Mouse (Mus musculus): ENCODE results near the gene Arsa. TPM values are rescaled to one million over a fixed set of nuclear protein-coding genes. Genes with fewer than 3 reads are reported as not detected.
A peak's percentile ranks its signal among the peaks of the same experiment; 100 is the strongest.

The Arsa gene
- 12.7 and 14.2 TPM in 2 replicates for polyA plus RNA-seq (2014; fragmentation: Nextera tagmentation; extraction: Ambion mirVana)

- Histone ChIP-seq H3K9ac (peak within 1 kb of the TSS; percentile 55), H3K4me2 (peak within 1 kb of the TSS; percentile 84), H3K9me3 (ENCODE audit: low read depth, low read length) (no peaks in the 10 kb centered on the region), H3K4me3 (ENCODE audit: low read depth, low read length) (peak within 1 kb of the TSS; percentile 57), H3K27ac (ENCODE audit: low read depth) (peak within 1 kb of the TSS; percentile 72; the same call in 1 of the 2 replicates), H3K4me1 (ENCODE audit: insufficient read depth) (no peaks in the 10 kb centered on the region), H3K27me3 (ENCODE audit: insufficient read depth, low read length) (no peaks in the 10 kb centered on the region), H3K36me3 (ENCODE audit: insufficient read depth) (no peaks in the 10 kb centered on the region)
- DNase-seq (peak; percentile 41), ATAC-seq (ENCODE audit: insufficient read depth) (no peak)
- no peak for TF ChIP-seq CTCF (IDR thresholded peaks at IDR 0.05; ENCODE audit: low read depth)
- WGBS: 25% methylated on average over 9 of the region's 9 CpGs
Observed at GRCm38 (mm10) chr15:89477091-89477491, at the start of gene Arsa. Arsa (minus strand) TSS chr15:89477425.

- 88% methylated on average over 19 of the region's 19 CpGs for WGBS
- H3K9ac ChIP-seq: no peak overlapping the region
- peaks cover 15% of the 10 kb centered on the region; the same call in 1 of the 2 replicates for H3K27me3 ChIP-seq (ENCODE audit: insufficient read depth, low read length)
Observed at GRCm38 (mm10) chr15:89526776-89527325, 49.6 kb upstream of the Arsa start.

GRCm38 (mm10) chr15:89525896-89526295 is 48.7 kb upstream of the Arsa start:
- peaks cover 11% of the 10 kb centered on the region for H3K36me3 ChIP-seq (ENCODE audit: insufficient read depth)
- no peak overlapping the region for H3K27ac ChIP-seq (ENCODE audit: low read depth)
- no peak overlapping the region for H3K4me2 ChIP-seq
- peak; percentile 34 for DNase-seq
- 66% methylated on average over 7 of the region's 7 CpGs for WGBS
- no peak overlapping the region for H3K9ac ChIP-seq
- H3K4me3 ChIP-seq (ENCODE audit: low read depth, low read length): no peak overlapping the region
- no peaks in the 10 kb centered on the region for H3K4me1 ChIP-seq (ENCODE audit: insufficient read depth)
- no peak for ATAC-seq (ENCODE audit: insufficient read depth)
- peaks cover 15% of the 10 kb centered on the region; the same call in 1 of the 2 replicates for H3K27me3 ChIP-seq (ENCODE audit: insufficient read depth, low read length)
- no peak for TF ChIP-seq CTCF (IDR thresholded peaks at IDR 0.05; ENCODE audit: low read depth)
- no peaks in the 10 kb centered on the region for H3K9me3 ChIP-seq (ENCODE audit: low read depth, low read length)

More at GRCm38 (mm10) chr15:89526776-89527325, 49.6 kb upstream of the Arsa start:
- DNase-seq (no peak), ATAC-seq (ENCODE audit: insufficient read depth) (no peak)
- H3K4me1 ChIP-seq (ENCODE audit: insufficient read depth): no peaks in the 10 kb centered on the region
- no peak overlapping the region for H3K27ac ChIP-seq (ENCODE audit: low read depth)
- H3K4me3 ChIP-seq (ENCODE audit: low read depth, low read length): no peak overlapping the region
- TF ChIP-seq CTCF (IDR thresholded peaks at IDR 0.05; ENCODE audit: low read depth): no peak
- no peak overlapping the region for H3K4me2 ChIP-seq
- no peaks in the 10 kb centered on the region for H3K9me3 ChIP-seq (ENCODE audit: low read depth, low read length)
- peaks cover 12% of the 10 kb centered on the region; the same call in 1 of the 2 replicates for H3K36me3 ChIP-seq (ENCODE audit: insufficient read depth)

- peaks cover 15% of the 10 kb centered on the region; the same call in 1 of the 2 replicates for H3K27me3 ChIP-seq (ENCODE audit: insufficient read depth, low read length)
- no peaks in the 10 kb centered on the region for H3K4me1 ChIP-seq (ENCODE audit: insufficient read depth)
- H3K36me3 ChIP-seq (ENCODE audit: insufficient read depth): peaks cover 9% of the 10 kb centered on the region
- TF ChIP-seq CTCF (IDR thresholded peaks at IDR 0.05; ENCODE audit: low read depth): no peak
- H3K27ac ChIP-seq (ENCODE audit: low read depth): no peak overlapping the region
- ATAC-seq (ENCODE audit: insufficient read depth) (no peak), DNase-seq (no peak)
- no peak overlapping the region for H3K4me2 ChIP-seq
- no peak overlapping the region for H3K4me3 ChIP-seq (ENCODE audit: low read depth, low read length)
- 91% methylated on average over 8 of the region's 8 CpGs for WGBS
- no peak overlapping the region for H3K9ac ChIP-seq
- H3K9me3 ChIP-seq (ENCODE audit: low read depth, low read length): no peaks in the 10 kb centered on the region
Observed at GRCm38 (mm10) chr15:89525464-89525863, 48.2 kb upstream of the Arsa start.

- H3K27ac ChIP-seq (ENCODE audit: low read depth): no peak overlapping the region
Observed at GRCm38 (mm10) chr15:89524611-89525415, 47.6 kb upstream of the Arsa start.

GRCm38 (mm10) chr15:89524001-89524571 is 46.9 kb upstream of the Arsa start:
- peak; percentile 59; the same call in 1 of the 2 replicates for ATAC-seq (ENCODE audit: insufficient read depth)
- peak; percentile 30 for DNase-seq
- no peak overlapping the region for H3K27ac ChIP-seq (ENCODE audit: low read depth)

More at GRCm38 (mm10) chr15:89524611-89525415, 47.6 kb upstream of the Arsa start:
- Histone ChIP-seq H3K4me3 (ENCODE audit: low read depth, low read length) (peak overlapping the region; percentile 59), H3K4me2 (peak overlapping the region; percentile 87), H3K36me3 (ENCODE audit: insufficient read depth) (peaks cover 9% of the 10 kb centered on the region), H3K9ac (no peak overlapping the region), H3K27me3 (ENCODE audit: insufficient read depth, low read length) (peaks cover 15% of the 10 kb centered on the region; the same call in 1 of the 2 replicates), H3K4me1 (ENCODE audit: insufficient read depth) (no peaks in the 10 kb centered on the region), H3K9me3 (ENCODE audit: low read depth, low read length) (no peaks in the 10 kb centered on the region)
- no peak for ATAC-seq (ENCODE audit: insufficient read depth)
- DNase-seq: no peak
- no peak for TF ChIP-seq CTCF (IDR thresholded peaks at IDR 0.05; ENCODE audit: low read depth)
- WGBS: 71% methylated on average over 8 of the region's 8 CpGs

More at GRCm38 (mm10) chr15:89524001-89524571, 46.9 kb upstream of the Arsa start:
- 6% methylated on average over 39 of the region's 52 CpGs for WGBS
- Histone ChIP-seq H3K4me1 (ENCODE audit: insufficient read depth) (no peaks in the 10 kb centered on the region), H3K4me3 (ENCODE audit: low read depth, low read length) (peak overlapping the region; percentile 59), H3K36me3 (ENCODE audit: insufficient read depth) (peaks cover 9% of the 10 kb centered on the region), H3K27me3 (ENCODE audit: insufficient read depth, low read length) (peaks cover 15% of the 10 kb centered on the region; the same call in 1 of the 2 replicates), H3K9ac (peak overlapping the region; percentile 71), H3K9me3 (ENCODE audit: low read depth, low read length) (no peaks in the 10 kb centered on the region), H3K4me2 (peak overlapping the region; percentile 87)
- TF ChIP-seq CTCF (IDR thresholded peaks at IDR 0.05; ENCODE audit: low read depth): no peak

All from lung, embryonic 14.5 days (tissue).